Mouse (Mus musculus) C2C12 (cell line): ENCODE measurements around the gene Nedd9.

Source experiments
- CTCF ChIP-seq: IDR thresholded peaks from one replicate; pipeline ENCODE4 v1.5.1; 2011; ENCODE audit not compliant: control insufficient read depth, insufficient read depth, insufficient read length
- MAX ChIP-seq: IDR thresholded peaks from one replicate; pipeline ENCODE4 v1.6.1; 2011; ENCODE audit warnings: mild to moderate bottlenecking, control low read depth
- USF1 ChIP-seq: IDR thresholded peaks from one replicate; pipeline ENCODE4 v1.6.1; 2011; ENCODE audit warnings: low read depth, mild to moderate bottlenecking, control low read depth, moderate library complexity

- TF ChIP-seq USF1 (no peak), CTCF (no peak), MAX (no peak)
These were observed 166.4 kb downstream of the Nedd9 start for GRCm38 (mm10) chr13:41320749-41321148.
